Mouse (Mus musculus) cerebellum, adult 11-12 months (tissue): Measurements from ENCODE around the gene Ccdc24.

ENCODE experiments used
- DNase-seq: peaks from one replicate; pipeline ENCODE4 v3.0.0; 2022

Gene Ccdc24

DNA sequence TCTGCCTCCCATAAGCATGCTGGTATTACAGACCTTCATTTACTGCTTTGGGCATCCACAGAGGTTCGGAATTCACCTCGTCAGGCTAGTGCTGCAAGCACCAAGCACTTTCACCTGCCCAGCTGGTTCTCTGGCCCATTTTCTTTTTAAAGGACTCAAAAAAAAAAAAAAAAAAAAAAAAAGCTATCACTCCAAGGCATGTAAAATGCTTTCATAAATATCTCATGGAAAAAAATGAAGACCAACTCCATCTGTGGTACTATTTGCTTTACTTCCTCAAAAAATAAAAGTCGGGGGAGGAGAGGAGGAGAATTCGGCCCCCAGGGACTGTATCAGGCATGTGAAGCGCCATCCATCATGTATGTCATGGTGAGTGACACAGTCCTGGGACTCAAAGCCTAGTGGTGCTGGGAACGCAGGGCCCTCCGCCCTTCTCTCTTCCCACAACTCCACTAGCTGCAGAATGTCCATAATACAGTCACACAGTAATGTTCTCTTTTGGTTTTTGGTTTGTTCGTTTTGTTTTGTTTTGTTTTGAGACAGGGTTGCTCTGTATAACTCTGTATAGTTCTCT is 43.7 kb downstream of the Ccdc24 start:
- DNase-seq, result no peak

- no peak for DNase-seq
Measured at GRCm38 (mm10) chr4:117818032-117818431, 54.3 kb downstream of the Ccdc24 start.

- no peak for DNase-seq
Measured at GRCm38 (mm10) chr4:117816776-117817175, 55.6 kb downstream of the Ccdc24 start.
